Mouse (Mus musculus) kidney, adult 2 months (tissue): ENCODE data around the gene Ypel2. TPM values are rescaled to one million over a fixed set of nuclear protein-coding genes. Genes with fewer than 3 reads are reported as not detected.
A peak's percentile ranks its signal among the peaks of the same experiment; 100 is the strongest.

Source experiments
- DNase-seq: peaks from one replicate; pipeline ENCODE4 v3.0.0; 2021
- H3K27ac ChIP-seq: fragments of 200-500 bp; 2 replicates; pipeline ENCODE4 v1.5.1; 2012; ENCODE audit warnings: low read depth, low read length, control low read depth, inconsistent platforms; ENCODE audit not compliant: insufficient read depth
- H3K27me3 ChIP-seq: fragments of 200-500 bp; replicated peaks from 2 replicates; pipeline ENCODE4 v1.6.1; 2012; ENCODE audit warnings: mild to moderate bottlenecking, moderate library complexity, low read length, inconsistent platforms; ENCODE audit not compliant: control insufficient read depth, insufficient read depth
- H3K36me3 ChIP-seq: fragments of 200-500 bp; 2 replicates; pipeline ENCODE4 v1.6.1; 2012; ENCODE audit warnings: mild to moderate bottlenecking, moderate library complexity, low read length, inconsistent platforms; ENCODE audit not compliant: control insufficient read depth, insufficient read depth
- H3K4me1 ChIP-seq: fragments of 200-500 bp; 2 replicates; pipeline ENCODE4 v1.6.1; 2011; ENCODE audit warnings: low read length; ENCODE audit not compliant: control insufficient read depth, insufficient read depth
- H3K4me3 ChIP-seq: fragments of 200-500 bp; 2 replicates; pipeline ENCODE4 v1.5.1; 2011; ENCODE audit warnings: mild to moderate bottlenecking, low read depth, low read length, control low read depth; ENCODE audit not compliant: insufficient read depth
- CTCF ChIP-seq: fragments of 200-500 bp; conservative IDR thresholded peaks from 2 replicates; pipeline ENCODE4 v1.5.1; 2011; ENCODE audit warnings: low read depth, mild to moderate bottlenecking, control low read depth, low read length, moderate library complexity, mixed read lengths; ENCODE audit not compliant: insufficient read depth, insufficient read length
- POLR2A ChIP-seq: fragments of 200-500 bp; IDR thresholded peaks from one replicate; pipeline ENCODE4 v1.6.1; 2011; ENCODE audit warnings: low read depth, low read length, control low read depth
- WGBS: fragments of 180-500 bp; shearing (Covaris S2); methylation state at CpG from one replicate; pipeline ENCODE4 v1.1.7; 2018; 5-methylcytosine and 5-hydroxymethylcytosine counted together
- polyA plus RNA-seq: library from polyadenylated mRNA; depleted of rRNA; stranded (reverse); fragments of >200 nt; gene quantifications from 2 replicates; pipeline ENCODE4 v1.2.3, GENCODE M21; 2012

The Ypel2 gene
- polyA plus RNA-seq, 1 experiment: 4.7 TPM

GRCm38 (mm10) chr11:86969041-86969821 is 24.3 kb downstream of the Ypel2 start:
- Histone ChIP-seq H3K4me3 (no peak overlapping the region), H3K36me3 (no peaks in the 10 kb centered on the region; the same call in 1 of the 2 replicates), H3K27ac (no peak overlapping the region), H3K4me1 (peaks cover 17% of the 10 kb centered on the region), H3K27me3 (no peaks in the 10 kb centered on the region)
- no peak for DNase-seq
- 80% methylated on average over 13 of the region's 13 CpGs for WGBS
- TF ChIP-seq POLR2A (no peak), CTCF (no peak)

GRCm38 (mm10) chr11:86967506-86967905 is 26.0 kb downstream of the Ypel2 start:
- peaks cover 14% of the 10 kb centered on the region for H3K4me1 ChIP-seq
- no peak for DNase-seq
- H3K36me3 ChIP-seq: no peaks in the 10 kb centered on the region; the same call in 1 of the 2 replicates
- no peak overlapping the region for H3K27ac ChIP-seq
- H3K4me3 ChIP-seq: no peak overlapping the region
- 85% methylated on average over 9 of the region's 9 CpGs for WGBS
- TF ChIP-seq POLR2A (no peak), CTCF (no peak)
- H3K27me3 ChIP-seq: no peaks in the 10 kb centered on the region

- no peaks in the 10 kb centered on the region for H3K27me3 ChIP-seq
Observed at GRCm38 (mm10) chr11:86966696-86967095, 26.8 kb downstream of the Ypel2 start.

DNA sequence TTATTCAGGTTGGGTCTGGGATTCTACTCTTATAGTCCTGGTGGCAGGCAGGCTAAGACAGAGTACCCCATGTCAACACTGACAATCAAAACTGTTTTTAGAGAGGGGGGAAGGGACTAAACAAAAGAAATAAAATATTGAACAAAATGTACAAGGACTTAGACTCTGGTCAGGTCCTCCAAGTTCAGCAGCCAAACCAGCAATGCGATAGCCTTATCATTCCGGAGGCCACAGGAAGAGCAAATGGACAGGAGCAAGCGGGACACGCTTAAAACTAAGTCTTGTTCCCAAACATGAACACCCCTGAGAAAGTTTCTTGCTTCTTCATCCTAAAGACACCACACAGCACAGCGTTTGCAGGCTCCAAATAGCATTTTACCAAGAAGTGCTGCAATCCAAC is 28.4 kb downstream of the Ypel2 start:
- whole genome bisulfite sequencing: 92% methylated on average over 5 of the region's 5 CpGs
- no peak overlapping the region for H3K4me3 ChIP-seq
- TF ChIP-seq CTCF (no peak), POLR2A (no peak)
- no peak for DNase-seq
- no peaks in the 10 kb centered on the region for H3K36me3 ChIP-seq
- H3K27me3 ChIP-seq: no peaks in the 10 kb centered on the region
- H3K4me1 ChIP-seq: peaks cover 37% of the 10 kb centered on the region
- no peak overlapping the region for H3K27ac ChIP-seq

More at GRCm38 (mm10) chr11:86966696-86967095, 26.8 kb downstream of the Ypel2 start:
- no peak for DNase-seq
- H3K4me3 ChIP-seq: no peak overlapping the region
- H3K27ac ChIP-seq: no peak overlapping the region
- TF ChIP-seq POLR2A: no peak
- no peak for TF ChIP-seq CTCF
- peaks cover 21% of the 10 kb centered on the region for H3K4me1 ChIP-seq
- WGBS: 85% methylated on average over 3 of the region's 3 CpGs
- H3K36me3 ChIP-seq: no peaks in the 10 kb centered on the region; the same call in 1 of the 2 replicates

DNA sequence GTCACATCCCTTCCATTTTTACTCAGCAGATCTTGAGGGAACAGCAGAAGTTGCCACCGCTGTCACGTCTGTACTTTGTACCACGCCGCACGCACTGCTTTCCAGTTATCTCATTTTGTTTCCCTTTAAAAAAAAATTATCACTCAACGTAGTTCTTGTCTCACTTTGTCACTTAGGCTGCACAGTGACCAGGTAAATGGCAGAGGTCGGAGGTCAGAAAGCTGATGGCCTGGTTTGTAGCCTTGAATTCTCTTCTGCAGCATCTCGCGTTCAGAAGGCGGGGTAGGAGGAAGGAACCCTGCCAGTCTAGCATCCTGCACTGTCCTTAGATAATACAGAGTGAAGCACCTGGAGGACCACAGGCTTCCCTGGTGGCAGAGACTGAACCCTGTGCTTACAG is 29.8 kb downstream of the Ypel2 start:
- peaks cover 43% of the 10 kb centered on the region for H3K4me1 ChIP-seq
- no peak overlapping the region for H3K4me3 ChIP-seq
- TF ChIP-seq POLR2A (no peak), CTCF (no peak)
- no peaks in the 10 kb centered on the region for H3K27me3 ChIP-seq
- 88% methylated on average over 10 of the region's 10 CpGs for WGBS
- H3K27ac ChIP-seq: no peak overlapping the region
- no peaks in the 10 kb centered on the region for H3K36me3 ChIP-seq
- DNase-seq: no peak

DNA sequence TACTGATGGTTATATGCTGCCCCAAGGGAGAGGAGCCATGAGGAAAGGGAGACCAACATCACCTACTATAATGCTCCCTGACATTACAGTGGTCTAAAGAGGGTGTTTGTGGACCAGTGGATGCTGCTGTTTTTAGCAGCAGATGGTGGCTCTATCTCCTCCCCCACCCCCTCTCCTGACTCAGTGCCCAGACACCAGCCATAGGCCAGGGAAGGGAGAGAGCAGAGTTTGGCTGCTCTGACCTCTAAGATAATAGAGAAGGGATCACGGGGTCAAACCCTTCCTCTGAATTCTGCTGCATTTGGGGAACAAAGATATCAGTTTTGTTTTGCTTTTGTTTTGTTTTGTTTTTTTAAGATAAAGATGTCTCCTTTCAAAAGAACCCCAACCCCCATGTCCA is 30.5 kb downstream of the Ypel2 start:
- Histone ChIP-seq H3K27ac (no peak overlapping the region), H3K4me3 (no peak overlapping the region), H3K27me3 (no peaks in the 10 kb centered on the region), H3K4me1 (peaks cover 46% of the 10 kb centered on the region), H3K36me3 (no peaks in the 10 kb centered on the region)
- DNase-seq: no peak
- TF ChIP-seq CTCF (no peak), POLR2A (no peak)
- WGBS: 77% methylated on average over 1 of the region's 1 CpGs

DNA sequence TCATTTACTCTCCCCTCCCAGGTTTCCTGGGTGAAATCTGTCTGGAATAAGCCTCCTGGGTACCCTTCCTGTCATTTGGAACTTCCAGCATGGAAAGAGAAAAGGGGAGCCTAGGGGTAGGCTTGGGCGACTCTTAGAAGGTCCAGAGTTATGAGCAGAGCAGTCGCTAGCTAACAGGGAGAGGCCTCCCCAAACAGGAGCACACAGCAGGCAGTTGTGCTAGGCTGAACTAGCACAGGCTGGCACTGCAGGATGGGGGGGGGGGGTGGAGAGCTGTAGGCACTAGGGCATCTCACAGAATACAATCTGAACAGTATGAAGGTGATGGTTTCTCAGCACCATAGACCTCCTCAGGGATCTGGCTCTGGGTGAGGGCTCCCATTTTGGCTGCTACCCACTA is 31.1 kb downstream of the Ypel2 start:
- WGBS: 29% methylated on average over 2 of the region's 2 CpGs
- no peak for TF ChIP-seq CTCF
- Histone ChIP-seq H3K4me3 (no peak overlapping the region), H3K4me1 (peaks cover 47% of the 10 kb centered on the region), H3K36me3 (no peaks in the 10 kb centered on the region), H3K27ac (peak overlapping the region; percentile 79), H3K27me3 (no peaks in the 10 kb centered on the region)
- no peak for DNase-seq
